Mouse (Mus musculus) c-Kit-positive CD71-positive TER-119-positive erythroid progenitor cells, embryonic 14.5 days (primary cell): ENCODE data around the gene Serac1.
"Not testable (repeated sequence)": the region's sequence is repeated elsewhere in the genome, so short reads cannot be mapped to it uniquely, and the experiment has no call there.

Experiments
- DNase-seq: peaks from one replicate; pipeline ENCODE4 v3.0.0-alpha.2; 2013; ENCODE audit warnings: low spot score

Gene Serac1

DNA sequence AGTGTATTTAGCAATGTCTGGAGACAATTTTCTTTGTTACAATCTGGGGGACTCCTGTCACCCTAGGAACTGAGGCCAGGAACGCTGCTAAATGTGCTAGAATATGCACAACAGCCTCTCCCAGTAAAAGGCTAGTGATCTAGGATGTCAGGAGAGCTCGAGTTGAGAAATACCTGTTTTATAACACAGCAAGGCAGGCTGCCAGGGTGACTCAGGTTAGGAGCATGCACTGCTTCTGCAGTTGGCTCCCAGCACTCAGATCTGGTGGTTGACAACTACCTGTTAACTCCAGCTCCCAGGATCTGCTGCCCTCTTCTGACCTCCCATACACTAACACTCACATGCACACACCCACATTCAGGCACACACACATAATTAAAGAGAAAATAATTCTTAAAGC is 13.5 kb downstream of the Serac1 start:
- DNase-seq: no peak

DNA sequence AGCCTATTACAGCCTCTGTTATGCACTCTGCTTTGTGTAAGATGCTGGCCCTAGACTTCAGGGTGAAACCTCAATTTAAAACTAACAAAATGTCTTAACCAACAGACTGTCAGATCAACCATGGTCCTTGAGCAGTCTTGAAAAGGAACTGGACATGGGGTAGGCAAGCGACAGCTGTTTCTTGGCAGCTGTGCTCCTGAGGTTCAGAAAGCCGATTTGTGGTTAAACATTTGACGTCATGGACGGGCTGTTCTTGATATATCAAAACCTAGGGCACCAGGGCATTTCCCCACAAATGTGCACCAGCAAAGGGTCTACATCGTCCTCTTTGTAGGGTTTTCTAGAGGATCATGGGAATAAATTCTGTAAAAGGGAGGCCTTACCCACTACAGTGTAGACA is 16.0 kb downstream of the Serac1 start:
- no peak for DNase-seq

DNA sequence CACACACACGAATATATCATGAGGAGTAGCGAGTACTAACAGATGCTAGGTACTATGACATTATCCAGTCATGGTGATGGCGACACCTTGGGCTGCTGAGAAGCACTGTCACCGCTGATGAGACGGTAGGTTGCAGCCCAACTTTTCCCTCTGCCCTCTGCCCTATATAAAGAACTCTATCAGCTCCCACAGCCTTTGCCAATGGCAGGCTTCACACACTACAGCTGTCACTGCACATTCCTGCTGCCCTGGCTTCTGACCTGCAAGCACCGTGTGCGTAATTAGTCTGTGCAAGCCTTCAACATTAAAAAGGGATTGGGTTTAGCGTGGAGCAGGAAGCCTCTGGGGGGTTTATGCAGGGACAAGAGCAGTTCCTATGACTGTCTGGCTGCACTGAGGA is 16.7 kb downstream of the Serac1 start:
- no peak for DNase-seq

DNA sequence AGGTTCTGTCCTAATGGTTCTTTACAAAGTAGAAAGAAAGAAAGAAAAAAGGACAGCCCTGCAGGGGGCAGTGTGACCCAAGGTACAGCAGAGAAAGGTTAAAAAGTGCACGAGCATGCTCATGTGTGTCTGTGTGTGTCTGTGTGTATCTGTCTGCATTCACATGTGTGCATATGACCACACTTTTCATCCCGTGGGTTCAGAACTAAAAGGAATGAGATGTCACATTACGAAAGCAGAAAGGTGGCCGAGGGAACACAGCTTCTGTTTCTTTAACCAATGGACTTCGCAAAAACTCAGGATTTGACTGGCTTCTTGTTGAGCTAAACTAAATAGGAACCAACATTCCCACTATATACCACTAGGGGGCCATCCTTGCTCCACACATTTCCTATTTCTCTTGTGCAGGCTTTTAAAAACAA is 24.6 kb downstream of the Serac1 start:
- DNase-seq: peak; percentile 72

DNA sequence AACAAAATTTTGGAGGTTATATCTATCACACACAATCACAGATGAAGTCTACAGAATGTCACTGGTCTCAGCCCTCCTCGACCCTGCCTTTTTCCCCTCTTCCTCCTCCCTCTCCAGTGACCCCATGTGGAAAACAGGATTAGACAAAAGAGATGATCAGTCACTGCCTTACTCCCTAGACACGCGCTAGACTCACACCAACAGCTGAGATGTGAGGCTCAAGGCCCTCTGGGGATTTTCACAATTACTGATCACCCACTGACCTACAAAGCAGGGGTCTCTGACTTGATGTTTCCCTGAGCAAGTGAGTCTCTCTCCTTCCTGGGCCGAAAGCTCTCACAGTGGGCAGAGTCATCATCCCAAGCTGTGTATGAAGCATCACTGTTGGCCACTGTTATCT is 26.7 kb downstream of the Serac1 start:
- DNase-seq: no peak

DNA sequence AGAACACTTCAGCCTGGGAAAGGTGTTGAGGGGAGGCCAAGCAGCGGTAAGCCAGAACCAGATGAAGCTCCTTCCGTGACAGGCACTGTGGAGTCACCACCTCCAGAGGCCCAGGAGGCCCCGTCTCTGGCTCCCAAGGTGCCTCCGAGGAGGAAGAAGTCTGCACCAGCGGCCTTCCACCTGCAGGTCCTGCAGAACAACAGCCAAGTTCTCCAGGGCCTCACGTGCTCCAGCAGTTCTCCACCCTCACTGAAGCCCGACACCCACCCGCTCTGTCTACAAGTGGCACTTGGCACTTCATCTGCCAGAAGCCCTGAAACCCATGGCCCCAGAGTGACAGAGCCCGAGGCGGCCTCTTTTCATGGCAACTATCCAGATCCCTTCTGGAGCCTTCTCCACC is 42.0 kb downstream of the Serac1 start:
- DNase-seq: no peak

DNA sequence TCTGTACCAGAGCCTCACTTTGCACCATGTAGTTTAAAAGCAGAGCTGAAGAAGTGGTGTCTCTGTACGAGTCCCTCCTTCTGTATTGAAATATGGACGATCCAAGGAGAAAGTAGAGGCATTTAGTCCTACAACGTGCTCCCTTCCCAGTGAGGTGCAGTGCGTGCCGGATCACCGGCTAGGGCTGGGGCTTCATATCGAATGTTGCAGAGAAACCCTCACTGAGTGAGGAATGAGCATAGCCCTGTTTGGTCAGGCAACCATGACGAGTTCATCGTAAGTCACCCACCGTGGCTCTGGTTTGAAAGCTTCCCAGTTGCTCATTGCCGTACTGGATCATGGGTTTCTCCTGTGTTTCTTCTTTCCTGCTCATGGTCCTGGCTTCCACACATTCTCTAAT is 42.7 kb downstream of the Serac1 start:
- DNase-seq: no peak

DNA sequence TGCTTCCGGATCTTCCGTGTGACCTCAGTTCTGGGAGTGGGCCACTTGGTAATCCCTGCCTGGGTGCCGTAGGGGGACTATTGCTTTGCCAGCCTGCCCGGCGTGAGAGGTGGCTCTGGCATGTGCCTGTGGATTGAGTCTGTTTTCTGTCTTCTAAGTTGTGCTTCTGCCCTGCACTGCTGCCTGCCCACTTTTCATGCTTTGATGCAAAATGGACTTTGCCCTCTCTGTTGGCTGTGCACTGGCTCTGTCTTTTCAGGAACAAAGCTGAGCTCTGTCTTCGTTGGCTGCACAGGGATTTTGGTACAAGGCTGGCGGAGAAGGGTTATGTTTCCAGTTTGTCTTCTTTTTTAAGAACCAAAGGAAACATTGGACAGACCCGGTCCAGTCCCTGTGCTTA is 43.1 kb downstream of the Serac1 start:
- no peak for DNase-seq

DNA sequence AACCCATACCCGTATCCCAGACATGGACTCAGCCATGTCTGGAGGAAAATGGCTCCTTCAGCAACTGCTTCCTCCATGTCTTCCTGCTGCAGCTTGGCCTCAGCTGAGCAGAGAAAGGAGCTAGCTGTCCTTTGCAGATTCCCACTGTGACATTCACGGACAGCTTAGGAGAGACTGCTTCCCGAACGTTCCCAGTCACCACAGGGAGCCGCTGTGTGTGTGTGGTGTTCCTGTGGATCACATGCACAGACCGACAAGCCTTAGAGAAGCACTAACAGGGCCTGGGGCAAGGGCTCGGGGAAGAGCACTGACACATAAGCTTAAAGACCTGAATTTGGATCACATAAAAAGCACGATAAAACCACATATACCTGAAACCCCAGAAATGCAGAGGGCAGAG is 43.9 kb downstream of the Serac1 start:
- DNase-seq: no peak

DNA sequence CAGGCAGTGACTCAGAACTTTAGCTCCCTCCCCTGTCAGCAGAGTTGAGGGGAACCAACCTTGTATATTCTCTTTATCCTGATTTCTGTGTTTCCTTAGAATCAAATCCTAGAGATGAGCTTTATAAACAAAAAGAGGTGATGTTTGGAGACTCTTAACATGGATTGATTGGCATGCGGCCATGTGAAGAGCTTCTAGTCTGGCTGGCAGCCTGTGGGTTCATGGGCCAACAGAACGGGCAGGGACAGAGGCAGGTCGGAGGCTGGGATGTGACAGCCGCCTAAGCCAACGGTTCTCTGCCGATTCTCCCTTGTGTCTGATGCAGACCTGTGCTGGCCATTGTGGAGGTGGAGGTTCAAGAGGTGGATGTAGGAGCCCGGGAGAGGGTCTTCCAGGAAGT is 53.7 kb downstream of the Serac1 start:
- no peak for DNase-seq

DNA sequence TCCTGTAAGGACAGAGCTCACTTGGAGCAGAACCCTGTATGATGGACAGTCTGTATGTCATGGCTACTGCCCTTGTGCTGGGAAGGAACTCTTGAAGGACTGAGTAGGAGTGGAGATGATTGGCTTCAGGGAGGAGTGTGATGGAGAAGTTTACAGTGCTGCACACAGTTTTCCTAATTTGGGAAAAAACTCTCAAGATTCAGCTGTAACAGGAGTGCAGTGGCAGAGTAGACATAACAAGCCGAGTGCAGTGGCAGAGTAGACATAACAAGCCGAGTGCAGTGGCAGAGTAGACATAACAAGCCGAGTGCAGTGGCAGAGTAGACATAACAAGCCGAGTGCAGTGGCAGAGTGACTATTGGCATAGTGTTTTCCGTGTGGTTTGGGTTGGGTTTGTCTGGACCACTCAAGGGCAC is 58.2 kb downstream of the Serac1 start:
- not testable (repeated sequence) for DNase-seq

DNA sequence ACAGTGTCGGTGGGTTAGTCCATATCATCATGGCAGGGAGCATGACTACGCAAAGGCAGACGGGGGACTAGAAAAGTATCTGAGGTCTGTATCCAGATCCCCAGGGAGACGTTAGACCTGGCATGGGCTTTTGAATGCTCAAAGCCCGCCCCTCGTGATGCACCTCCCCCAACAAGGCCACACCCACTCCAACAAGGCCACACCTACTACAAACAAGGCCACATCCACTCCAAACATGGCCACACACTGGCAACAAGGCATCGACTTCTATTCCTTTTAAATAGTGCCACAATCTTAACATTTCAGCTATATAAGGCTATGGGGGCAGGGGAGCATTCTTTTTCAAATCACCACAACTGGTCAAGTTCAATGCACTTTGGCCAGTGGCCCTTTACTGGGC is 58.9 kb downstream of the Serac1 start:
- DNase-seq: no peak

DNA sequence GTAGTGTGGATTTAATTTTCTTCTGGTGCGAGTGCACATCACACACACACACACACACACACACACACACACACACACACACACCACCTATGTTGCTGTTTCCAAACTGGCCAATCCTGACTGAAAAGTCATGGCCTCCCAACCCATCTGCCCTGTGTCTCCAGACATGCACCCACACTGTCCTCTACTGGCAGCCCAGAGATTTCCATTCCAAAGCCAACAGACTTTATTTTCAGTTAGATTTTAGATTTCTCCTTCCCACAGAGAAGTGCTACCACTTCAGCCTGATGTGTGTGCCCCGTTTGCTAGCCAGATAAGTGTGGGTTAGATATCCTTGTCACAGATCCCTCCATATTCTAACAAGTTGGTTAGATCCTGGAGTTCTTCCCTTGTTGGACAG is 59.8 kb downstream of the Serac1 start:
- no peak for DNase-seq

DNA sequence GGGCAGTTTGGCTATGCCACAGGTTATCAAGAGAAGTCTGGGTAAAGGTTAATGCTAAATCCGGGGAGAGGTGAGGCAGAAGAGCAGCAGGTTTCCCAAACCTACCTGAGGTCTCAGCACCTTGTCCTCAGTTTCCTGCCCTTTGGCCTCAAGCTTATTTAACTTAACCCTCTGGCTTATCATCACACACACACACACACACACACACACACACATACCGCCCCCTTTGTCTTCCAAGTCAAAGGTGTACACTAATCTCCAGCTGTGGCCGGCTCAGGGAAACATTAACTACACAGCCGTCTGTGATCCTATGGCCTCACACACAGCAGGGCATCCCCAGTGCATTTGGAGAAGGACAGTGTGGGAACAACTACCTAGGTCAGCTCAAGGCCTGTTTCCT is 61.2 kb downstream of the Serac1 start:
- no peak for DNase-seq

DNA sequence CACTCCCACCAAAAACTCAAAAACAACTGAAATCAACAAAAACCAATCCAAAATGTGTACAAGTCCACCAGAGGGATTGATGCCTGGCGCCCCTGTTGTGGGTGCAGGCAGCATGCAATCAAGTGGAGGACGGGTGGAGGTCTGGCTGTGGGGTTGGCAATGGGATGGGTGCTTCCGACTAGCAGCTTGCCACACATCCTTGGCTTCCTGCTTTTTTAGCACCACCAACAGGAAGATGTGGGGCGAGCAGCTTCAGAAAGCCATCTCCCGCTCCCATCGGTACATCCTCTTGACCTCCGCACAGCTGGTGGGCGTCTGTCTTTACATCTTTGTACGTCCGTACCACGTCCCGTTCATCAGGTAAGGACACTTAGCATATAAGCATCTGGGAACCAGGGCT is 62.3 kb downstream of the Serac1 start:
- no peak for DNase-seq

DNA sequence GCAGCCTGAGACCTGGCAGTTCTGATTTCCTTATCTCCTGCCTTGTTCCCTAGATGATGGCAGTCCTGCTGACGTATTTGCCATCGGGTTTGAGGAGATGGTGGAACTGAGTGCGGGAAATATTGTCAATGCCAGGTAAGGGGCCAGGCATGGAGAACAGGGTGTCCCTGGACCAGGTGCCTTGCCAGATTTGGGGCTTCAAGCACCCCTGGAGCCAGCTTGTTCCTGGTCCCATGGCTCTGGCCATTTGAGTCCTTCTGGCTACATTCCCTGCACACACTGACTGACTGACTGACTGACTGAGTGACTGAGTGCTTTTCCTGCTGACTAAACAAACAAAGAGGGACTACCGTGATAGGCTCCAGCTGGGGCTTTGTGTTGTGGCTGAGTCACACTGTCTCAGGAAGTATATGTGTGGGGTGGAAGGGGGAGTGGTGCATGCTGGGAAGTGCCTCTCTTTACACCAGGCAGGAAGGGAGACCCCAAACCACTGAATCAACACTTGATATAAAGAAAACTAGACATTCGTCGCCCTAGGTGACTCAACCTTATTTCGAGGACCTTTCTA is 63.2 kb downstream of the Serac1 start:
- no peak for DNase-seq

DNA sequence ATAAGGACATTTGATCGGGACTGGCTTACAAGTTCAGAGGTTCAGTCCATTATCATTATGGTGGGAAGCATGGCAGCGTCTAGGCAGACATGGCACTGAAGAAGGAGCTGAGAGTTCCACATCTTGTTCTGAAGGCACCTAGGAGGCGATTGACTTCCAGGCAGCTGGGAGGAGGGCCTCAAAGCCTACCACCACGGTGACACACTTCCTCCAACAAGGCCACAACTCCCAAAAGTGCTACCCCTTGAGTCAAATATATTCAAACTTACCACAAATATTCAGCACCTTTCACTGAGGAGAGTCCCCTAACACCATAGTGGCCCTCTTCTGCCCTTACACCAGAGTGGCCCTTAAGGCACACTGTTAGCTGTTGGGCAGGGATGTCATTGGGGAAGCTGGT is 64.6 kb downstream of the Serac1 start:
- DNase-seq: no peak

DNA sequence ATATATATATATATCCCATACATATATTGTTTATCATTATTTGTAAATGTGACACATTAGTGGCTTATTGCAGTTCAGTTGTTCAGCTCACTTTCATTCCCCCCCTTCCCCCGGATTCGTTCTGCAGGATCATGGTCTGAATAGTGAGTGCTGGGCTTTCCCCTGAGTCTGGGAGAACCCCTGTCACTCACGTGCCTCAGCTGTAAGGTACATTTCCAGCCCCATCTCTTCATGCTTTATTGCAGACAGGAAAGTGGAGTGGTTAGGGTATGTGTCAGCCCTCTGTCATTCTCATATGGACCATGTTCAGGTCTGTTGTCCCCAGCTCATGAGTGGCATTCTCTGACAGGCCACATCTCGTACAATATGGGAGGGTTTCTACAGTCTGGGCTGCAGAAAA is 66.5 kb downstream of the Serac1 start:
- no peak for DNase-seq

DNA sequence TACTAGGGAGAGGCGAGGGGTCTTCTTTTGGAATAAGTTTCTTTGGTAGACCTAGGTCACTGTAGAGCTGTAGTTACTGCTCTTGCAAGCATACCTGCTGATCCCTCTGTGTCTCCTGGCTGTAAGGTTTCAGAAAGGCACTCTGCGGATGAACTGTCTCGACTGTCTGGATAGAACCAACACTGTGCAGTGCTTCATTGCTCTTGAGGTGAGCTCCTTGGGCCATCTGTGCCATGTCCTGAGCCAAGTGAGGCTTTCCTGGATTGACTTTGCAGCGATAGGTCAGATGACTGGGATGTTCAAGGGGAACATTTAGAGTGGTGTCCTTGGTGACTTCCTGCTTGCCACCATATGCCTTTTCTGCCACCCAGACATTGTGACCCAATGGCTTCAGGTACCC is 69.9 kb downstream of the Serac1 start:
- no peak for DNase-seq

DNA sequence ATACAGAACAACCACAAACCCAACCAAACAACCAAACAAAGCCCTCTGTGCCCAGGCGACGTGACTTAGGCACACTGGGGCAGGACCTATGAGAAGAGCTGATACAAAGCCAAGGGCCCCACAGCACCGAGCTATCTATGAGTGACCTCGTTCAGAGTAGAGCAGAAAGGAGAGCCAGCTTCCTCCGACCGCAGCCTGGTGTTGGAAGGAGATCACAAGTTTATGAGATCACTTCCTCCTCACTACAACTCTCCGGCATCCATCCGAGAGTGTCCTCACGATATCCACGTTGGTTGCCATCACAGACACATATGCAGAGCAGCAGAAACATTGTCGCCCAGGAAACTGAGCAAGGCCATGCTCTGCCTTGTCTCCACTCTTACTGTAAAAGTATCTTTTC is 71.0 kb downstream of the Serac1 start:
- DNase-seq: no peak

DNA sequence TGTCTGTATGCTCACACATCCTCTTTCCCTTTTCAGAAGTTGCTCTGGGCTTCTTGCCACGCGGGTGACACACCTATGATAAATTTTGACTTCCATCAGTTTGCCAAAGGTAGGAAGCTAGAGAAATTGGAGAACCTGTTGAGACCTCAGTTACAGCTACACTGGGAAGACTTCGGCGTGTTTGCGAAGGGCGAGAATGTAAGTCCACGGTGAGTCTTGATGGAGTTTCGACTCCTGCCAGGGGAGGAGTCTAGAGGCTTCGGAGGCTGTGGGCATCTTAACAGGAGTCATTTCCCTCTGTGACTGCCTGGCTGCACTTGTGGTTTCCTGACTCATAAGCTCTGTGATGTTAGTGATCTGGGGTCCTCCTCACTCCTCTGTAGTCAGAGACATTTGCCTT is 71.6 kb downstream of the Serac1 start:
- DNase-seq: no peak

DNA sequence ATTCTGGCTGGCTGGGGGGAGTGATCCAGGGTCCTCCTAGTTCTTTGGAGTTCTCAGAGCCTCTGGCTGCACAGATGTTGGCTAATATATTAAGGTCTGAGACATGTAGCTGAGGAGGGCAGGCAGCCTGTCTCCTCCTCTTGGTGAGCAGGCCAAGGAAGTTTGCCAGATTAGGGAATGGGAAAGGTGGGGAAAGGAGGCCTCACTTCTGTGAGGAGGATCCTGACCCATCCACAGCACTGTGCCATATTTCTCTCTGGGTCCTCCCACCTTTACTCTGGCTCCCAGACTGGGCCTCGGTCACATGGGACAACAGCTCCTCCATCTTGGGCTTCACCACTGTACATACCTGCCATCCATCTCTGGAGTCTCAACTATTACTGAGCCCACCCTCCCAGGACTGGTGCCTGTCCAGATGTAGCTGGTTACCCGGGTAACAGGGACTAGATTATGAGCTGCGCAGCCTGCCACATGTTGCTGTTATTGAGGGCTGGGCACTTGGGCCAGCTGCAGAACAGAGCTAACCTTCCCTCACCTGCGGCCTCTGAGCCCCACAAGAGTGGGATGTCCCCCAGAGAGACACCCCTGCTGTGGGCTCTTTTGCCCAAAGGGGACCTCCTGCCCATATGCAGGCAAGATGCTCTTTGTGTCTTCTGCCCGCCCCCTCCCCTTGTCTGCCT is 72.3 kb downstream of the Serac1 start:
- DNase-seq: no peak

DNA sequence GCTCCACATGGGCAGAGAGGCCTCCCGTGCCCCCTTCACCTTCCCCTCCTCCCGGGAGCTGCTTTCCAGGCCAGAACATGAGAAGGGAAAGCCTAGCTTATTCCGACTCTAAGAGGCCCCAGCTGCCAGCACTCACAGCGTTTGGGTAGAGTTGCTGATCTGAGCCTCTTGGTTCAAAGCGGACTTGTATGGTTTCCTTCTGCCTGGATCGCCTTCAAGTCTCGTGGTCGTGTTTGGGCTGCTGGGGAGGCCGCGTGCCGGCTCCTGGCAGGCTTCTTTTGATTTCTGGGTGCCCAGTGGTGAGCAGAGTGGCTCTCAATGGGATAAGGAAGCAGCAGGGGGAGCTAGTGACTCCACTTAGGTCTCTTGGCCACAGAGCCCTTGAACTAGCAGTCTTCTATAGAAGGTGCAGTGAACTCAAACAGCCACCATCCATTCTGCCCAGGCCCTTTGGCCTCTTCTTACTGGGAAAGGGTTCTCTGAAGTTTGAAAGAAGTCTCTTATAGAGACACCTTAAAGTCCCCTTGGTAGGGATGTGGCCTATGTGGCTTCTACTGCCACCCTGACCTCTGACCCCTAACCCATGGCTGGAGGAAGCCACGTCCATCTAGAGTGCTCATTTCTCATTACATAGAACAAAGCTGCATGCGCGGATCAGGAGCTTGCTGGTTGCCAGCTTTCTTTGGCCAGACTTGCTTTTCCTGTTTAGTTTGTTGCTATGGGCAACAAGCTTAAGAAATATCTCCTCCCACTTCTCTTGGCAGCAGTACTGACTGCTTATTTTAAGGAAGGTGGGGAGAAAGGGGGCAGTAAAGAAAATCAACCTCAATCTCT is 73.7 kb downstream of the Serac1 start:
- DNase-seq: no peak

DNA sequence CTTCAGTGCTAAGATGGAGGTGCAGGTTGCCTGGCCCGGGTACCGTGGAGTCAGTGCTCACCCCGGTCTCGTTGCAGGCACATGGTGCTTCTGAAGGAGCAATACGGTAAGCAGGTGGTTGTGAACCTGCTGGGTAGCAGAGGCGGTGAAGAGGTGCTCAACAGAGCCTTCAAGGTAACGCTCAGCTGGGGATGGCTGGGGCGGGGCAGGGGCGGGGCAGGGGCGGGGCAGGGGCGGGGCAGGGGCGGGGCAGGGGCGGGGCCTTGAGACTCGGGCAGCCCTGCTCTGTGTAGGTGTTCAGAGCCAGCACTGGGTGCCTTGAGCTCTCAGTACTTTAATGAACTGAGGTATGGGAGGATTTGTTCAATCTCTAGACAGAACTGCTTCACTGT is 74.3 kb downstream of the Serac1 start:
- DNase-seq: no peak
